Mouse (Mus musculus) embryonic fibroblast, embryonic 13.5 days (primary cell): Measurements from ENCODE around the gene Mst1.

Experiments
- CTCF ChIP-seq: IDR thresholded peaks from 2 replicates; pipeline ENCODE4 v1.5.1; 2011; ENCODE audit warnings: mild to moderate bottlenecking, control low read depth, low read length, moderate library complexity, borderline replicate concordance; ENCODE audit not compliant: insufficient read depth
- POLR2A ChIP-seq: IDR thresholded peaks from 2 replicates; pipeline ENCODE4 v1.6.1; 2011; ENCODE audit warnings: low read depth, mild to moderate bottlenecking, control low read depth, low read length, moderate library complexity

- TF ChIP-seq CTCF = no peak
- no peak for TF ChIP-seq POLR2A
Measured at GRCm38 (mm10) chr9:108131502-108131901, 51.3 kb downstream of the Mst1 start.
